Mouse (Mus musculus) hematopoietic multipotent progenitor cell, adult 10-12 weeks (in vitro differentiated cells): Measurements from ENCODE around the gene Btnl10. TPM values are rescaled to one million over a fixed set of nuclear protein-coding genes. Genes with fewer than 3 reads are reported as not detected.

ENCODE experiments used
- polyA plus RNA-seq: library from polyadenylated mRNA; stranded (reverse); fragments of >175 nt; gene quantifications from 2 replicates; pipeline ENCODE4 v1.2.3, GENCODE M21; 2012; ENCODE audit warnings: low replicate concordance

The Btnl10 gene
- polyA plus RNA-seq: 0.17 and 21.0 TPM in 2 replicates

GRCm38 (mm10) chr11:58917745-58918366 lies at the start of gene Btnl10:
Btnl10 (plus strand) TSS chr11:58917908.

DNA sequence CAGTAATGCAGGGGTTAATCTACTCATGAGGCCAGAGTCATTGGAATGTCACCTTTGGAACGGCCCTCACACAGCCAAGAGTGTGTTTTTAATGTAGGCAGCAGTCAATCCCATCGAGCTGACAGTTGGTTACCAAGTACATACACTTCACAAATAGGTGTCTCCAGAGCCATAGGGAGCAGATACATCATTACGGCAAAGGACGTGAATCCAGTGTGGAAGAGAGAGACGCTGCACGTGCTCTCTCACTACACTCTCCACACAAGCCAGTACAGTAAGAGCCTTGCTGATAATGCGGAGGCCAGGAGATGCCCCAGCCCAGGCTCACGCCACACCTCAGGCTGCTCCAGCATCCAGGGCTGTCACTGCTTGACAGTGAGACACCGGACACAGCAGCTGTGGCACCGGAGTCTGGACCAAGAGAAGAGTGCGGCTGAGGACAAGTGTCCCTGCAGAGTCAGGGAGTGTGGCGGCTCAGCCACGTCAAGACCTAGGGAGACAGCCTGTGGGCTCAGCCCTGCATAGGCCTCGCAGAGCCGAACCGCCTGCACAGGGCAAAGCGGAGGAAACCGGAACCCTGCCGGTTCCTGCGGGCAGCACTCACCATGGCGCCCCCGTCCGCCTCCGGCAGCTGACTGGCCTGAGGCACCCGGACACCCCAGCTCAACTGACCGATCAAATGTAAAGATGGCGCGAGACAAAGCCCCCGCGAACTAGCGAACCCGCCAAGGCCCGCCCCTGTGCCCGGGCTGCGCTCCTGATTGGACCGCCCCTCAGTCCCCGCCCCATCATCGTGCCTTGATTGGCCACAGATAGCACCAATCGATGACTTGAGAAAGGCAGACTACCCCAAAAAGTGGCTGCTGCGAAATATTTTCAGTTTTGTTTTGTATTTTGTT lies 13.9 kb upstream of the Btnl10 start, which contains the start of gene Zfp39:
TSS of gene Zfp39 (minus strand) at position 715 of the 899 bp plus-strand sequence.

GRCm38 (mm10) chr11:58938322-58939087 lies 20.8 kb downstream of the Btnl10 start, which contains the start of gene Rnf187:
Rnf187 (minus strand) TSS chr11:58938916.

GRCm38 (mm10) chr11:58948542-58949479 lies 31.1 kb downstream of the Btnl10 start, which contains the start of gene Hist3h2ba:
Hist3h2ba (plus strand) TSS chr11:58948920.

DNA sequence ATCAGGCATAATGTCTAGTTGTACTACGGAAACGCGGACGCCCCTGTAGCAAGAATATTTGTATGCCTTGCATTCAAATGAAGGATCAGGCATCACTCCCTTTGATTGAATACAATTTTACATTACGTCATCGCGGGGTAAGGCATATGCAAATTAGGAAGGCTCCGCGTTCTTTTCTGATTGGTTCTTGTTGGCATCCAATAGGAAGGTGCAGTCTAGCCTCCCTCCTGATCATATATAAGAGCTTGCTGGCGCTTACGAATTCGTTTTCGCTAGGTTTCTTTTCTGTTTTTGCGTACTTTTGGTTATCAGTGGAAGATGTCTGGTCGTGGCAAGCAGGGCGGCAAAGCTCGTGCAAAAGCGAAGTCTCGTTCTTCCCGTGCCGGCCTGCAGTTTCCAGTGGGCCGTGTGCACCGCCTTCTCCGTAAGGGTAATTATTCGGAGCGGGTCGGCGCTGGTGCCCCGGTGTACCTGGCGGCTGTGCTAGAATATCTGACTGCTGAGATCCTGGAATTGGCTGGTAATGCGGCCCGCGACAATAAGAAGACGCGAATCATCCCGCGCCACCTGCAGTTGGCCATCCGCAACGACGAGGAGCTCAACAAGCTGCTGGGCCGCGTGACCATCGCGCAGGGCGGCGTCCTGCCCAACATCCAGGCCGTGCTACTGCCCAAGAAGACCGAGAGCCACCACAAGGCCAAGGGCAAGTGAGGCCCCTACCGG lies 36.9 kb downstream of the Btnl10 start, which contains the start of the genes Hist3h2a and Trim17:
TSS of gene Hist3h2a (plus strand) at position 266 of the 723 bp plus-strand sequence.
TSS of gene Trim17 (plus strand) at position 266 of the 723 bp plus-strand sequence.

Other genes with a start within 250 kb of the Btnl10 start
- gene Olfr320, start 236.8 kb upstream of the Btnl10 start, polyA plus RNA-seq: not detected in 2 replicates
- gene Olfr319, start 218.7 kb upstream of the Btnl10 start, polyA plus RNA-seq: not detected in 2 replicates
- gene Olfr318, start 193.9 kb upstream of the Btnl10 start, polyA plus RNA-seq: not detected in 2 replicates
- gene Olfr317, start 178.7 kb upstream of the Btnl10 start, polyA plus RNA-seq: not detected in 2 replicates
- gene Olfr316, start 165.2 kb upstream of the Btnl10 start, polyA plus RNA-seq: 0.12 TPM in 1 of 2 replicates, not detected in the other
- not detected in 2 replicates for gene Olfr315, start 144.7 kb upstream of the Btnl10 start, polyA plus RNA-seq
- gene Olfr314, start 135.0 kb upstream of the Btnl10 start, polyA plus RNA-seq: not detected in 2 replicates
- gene Fam183b, start 115.9 kb upstream of the Btnl10 start, polyA plus RNA-seq: not detected in 2 replicates
- not detected in 2 replicates for gene Olfr313, start 102.9 kb upstream of the Btnl10 start, polyA plus RNA-seq
- gene Olfr312, start 88.7 kb upstream of the Btnl10 start, polyA plus RNA-seq: not detected in 2 replicates
- gene Olfr311, start 78.7 kb upstream of the Btnl10 start, polyA plus RNA-seq: not detected in 2 replicates
- gene Gm12258, start 70.8 kb upstream of the Btnl10 start, polyA plus RNA-seq: 0.66 and 2.4 TPM in 2 replicates
- 0.34 and 0.92 TPM in 2 replicates for gene 2810021J22Rik, start 50.7 kb upstream of the Btnl10 start, polyA plus RNA-seq
- 0.98 and 1.1 TPM in 2 replicates for gene Zfp39, start 13.7 kb upstream of the Btnl10 start, polyA plus RNA-seq
- gene Rnf187, start 21.0 kb downstream of the Btnl10 start, polyA plus RNA-seq: 234 and 380 TPM in 2 replicates
- gene Hist3h2ba, start 31.0 kb downstream of the Btnl10 start, polyA plus RNA-seq: 9.7 and 14.2 TPM in 2 replicates
- gene Hist3h2a, start 36.8 kb downstream of the Btnl10 start, polyA plus RNA-seq: 23.0 TPM in 1 of 2 replicates, not detected in the other
- gene Trim17, start 36.8 kb downstream of the Btnl10 start, polyA plus RNA-seq: 0.25 and 8.9 TPM in 2 replicates
- 82.2 and 147 TPM in 2 replicates for gene Trim11, start 60.2 kb downstream of the Btnl10 start, polyA plus RNA-seq
- 0.40 and 1.8 TPM in 2 replicates for gene Obscn, start 218.5 kb downstream of the Btnl10 start, polyA plus RNA-seq
- gene Iba57, start 245.8 kb downstream of the Btnl10 start, polyA plus RNA-seq: 4.8 and 7.4 TPM in 2 replicates